Mouse (Mus musculus): ENCODE measurements around the gene Tmprss11d.
"Not testable (repeated sequence)": the region's sequence is repeated elsewhere in the genome, so short reads cannot be mapped to it uniquely, and the experiment has no call there.

Tmprss11d gene

GRCm38 (mm10) chr5:86373320-86373719 is at the start of gene Tmprss11d:
TSS of gene Tmprss11d (minus strand) at chr5:86373420.
- no peak for DNase-seq

DNA sequence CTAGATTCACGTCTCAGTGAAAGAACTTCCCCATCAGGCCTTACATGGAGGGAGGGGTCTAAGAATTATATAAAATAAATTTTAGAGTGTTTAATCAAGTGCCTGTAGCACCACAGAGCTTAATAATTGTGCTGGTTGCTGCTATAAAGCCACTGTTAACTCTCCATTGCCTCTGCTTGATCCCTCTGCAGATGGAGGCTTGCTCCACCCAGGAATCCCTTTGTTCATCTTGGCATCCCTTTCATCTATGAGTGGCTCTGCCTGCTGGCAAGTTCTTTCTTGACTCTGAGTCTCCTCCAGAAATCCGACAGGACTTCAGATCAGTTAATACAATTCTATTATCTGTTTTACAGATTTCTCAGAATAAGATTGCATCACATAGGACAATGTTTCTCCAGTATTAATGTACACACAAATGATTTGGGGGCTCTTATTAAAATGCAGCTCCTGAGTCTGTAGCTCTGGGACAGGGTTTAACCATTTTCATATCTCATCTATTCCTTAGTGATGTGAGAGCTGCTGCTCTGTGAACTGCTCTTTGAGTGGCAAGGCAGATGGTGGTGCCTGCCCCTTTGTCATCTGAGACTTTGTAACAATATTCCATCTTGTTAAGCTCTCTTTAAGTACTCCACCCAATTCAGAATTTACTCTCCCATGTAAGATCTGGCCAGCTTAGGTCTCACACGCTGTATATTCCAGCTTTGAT is 48.3 kb upstream of the Tmprss11d start:
- no peak for DNase-seq

DNA sequence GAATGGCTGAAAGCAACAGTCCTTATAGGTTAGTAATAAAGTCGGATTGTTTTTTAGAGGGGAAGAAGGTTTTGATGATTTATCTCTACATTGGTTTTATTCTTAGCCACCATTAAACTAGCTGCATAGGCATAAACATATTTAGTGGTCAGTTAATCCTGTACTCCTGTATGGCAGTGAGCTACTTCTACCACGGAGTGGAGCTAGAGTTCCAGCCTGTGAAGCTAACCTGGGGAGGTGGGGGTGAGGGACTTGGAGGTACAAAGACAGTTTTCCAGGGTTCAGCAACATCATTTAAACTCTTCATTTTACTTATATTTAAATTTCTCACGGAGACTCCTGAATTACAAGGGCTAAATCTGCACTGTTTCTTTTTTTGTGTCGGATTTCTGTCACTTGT is 46.3 kb upstream of the Tmprss11d start:
- DNase-seq = no peak

DNA sequence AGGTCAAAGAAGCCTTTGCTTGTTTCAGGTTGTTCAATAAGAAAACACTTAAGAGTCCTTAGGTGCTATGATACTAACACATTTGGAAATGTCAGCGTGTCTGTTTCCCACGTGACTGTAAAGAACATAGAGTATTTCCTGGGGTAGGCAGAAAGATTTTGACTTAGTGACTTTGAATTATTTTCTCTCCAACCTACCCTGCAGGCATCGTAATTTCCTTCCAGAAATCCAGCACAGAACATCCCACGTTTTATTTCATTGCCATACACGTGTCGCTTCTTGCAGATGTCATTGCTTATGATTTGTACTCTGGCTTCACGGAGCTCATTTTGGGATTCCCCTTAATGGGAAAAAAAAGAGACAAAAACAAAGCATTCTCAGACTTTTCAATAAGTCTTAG is 41.1 kb upstream of the Tmprss11d start:
- no peak for DNase-seq

DNA sequence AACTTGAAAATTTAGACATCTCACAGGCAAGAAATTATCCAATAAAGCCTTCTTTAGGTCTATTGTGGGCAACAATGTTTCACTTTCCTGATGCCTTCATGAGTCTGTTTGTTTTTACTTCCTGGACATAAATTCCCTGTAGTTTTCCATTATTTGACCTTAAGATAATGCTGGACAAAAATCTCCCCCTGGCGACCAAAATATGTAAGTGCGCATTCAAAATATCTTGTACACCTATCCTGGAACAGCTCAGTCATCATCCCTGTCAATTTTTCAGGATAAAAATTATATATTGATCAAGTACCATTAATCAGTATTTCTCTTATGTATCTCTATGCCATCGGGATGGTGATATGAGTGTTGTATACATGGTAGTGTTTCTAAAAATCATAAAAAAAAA is 37.6 kb upstream of the Tmprss11d start:
- DNase-seq = no peak

DNA sequence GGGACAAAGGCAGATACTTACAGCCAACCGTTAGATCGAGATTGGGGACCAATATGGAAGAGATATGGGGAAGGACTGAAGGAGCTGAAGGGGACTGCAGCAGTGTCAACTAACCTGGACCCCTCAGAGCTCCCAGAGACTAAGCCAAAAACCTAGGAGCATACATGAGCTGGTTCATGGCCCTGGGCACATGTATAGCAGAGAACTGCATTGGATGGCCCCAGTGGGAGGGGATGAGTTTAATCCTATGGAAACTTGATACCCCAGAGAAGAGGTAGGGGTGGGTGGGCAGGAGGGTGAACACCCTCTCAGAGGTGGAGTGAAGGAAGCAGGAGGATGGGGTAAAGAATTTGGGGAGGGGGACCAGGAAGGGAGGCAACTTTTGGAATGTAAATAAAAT is 34.7 kb upstream of the Tmprss11d start:
- no peak for DNase-seq

DNA sequence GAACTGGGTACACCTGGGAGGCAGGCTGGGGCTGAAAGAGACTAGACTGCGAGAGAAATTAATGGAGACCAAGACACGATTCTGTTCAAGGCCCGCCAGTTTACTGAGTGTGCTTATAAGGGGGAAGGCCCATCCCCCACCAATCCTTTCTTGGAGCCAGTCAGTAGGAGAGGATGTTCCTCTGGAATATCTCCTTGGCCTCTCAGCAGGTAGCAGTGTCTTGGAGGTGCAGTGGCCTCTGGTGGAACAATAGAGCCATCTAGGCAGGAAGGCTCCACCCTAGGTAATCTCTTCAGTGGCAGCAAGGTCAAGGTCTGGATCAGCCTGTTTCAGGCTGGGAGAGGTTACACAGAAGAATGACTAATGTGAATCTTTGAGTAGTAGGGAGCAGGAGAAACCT is 34.0 kb upstream of the Tmprss11d start:
- DNase-seq = no peak

GRCm38 (mm10) chr5:86359412-86359985 is 13.7 kb downstream of the Tmprss11d start:
- no peak for DNase-seq

DNA sequence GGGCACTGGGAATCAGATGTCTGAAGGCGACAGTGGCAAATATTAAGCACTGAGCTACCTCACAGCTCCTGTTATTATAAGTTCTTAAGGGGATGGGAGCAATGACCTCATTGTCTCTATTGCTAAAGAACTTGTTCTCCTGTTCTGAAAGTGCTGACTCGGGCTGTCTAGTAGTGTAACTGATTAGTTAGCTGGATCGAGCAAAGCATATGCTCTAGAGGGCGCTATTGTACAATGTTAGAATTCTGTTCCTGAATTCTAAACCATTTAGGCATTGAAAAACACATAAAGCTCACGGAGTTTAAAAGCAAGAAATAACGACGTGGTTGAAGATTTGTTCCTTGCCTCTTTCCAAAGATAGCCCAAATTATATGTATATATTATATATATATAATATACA is 20.3 kb downstream of the Tmprss11d start:
- DNase-seq = no peak

DNA sequence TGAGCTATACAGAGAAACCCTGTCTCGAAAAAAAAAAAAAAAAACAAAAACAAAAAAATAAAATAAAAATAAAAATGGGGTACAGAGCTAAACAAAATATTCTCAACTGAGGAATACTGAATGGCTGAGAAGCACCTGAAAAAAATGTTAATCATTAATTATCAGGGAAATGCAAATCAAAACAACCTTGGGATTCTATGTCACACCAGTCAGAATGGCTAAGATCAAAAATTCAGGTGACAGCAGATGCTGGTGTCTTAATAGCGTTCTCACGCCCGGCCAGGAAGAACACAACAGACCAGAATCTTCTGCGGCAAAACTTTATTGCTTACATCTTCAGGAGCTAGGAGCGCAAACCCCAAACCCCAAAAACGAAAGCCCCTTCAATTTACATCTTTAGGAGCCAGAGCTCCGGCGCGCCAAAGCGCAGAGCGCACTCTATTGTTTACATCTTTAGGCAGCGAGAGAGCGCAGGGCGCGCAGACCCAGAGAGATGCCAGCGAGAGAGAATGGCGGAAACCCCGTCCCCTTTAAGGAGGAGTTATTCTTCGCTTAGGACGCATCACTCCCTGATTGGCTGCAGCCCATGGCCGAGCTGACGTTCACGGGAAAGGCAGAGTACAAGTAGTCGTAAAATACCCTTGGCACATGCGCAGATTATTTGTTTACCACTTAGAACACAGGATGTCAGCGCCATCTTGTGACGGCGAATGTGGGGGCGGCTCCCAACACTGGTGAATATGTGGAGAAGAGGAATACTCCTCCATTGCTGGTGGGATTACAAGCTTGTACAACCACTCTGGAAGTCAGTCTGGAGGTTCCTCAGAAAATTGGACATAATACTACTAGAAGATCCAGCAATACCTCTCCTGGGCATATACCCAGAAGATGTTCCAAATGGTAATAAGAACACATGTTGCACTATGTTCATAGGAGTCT is 54.9 kb downstream of the Tmprss11d start:
- not testable (repeated sequence) for DNase-seq

DNA sequence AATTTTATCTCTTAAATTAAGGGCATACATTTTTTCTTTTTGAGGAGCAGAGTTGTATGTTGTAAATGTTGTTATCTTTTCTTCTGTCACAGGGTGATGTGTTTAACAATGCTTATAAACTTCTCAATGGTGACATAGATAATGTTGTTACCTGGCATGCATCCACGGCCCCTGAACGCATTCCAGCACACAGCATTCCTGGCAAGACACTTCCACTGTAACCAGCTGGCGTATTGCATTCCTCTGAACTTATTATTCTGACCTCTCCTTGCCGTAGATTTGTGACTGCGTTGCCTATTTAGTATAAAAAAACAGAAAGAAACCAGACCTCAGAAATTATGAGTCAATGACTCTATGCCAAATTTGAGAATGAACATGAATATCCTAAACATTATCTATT is 67.1 kb downstream of the Tmprss11d start:
- DNase-seq = no peak

GRCm38 (mm10) chr5:86303877-86304276 is 69.3 kb downstream of the Tmprss11d start:
- DNase-seq = no peak

- no peak for DNase-seq
These were observed 84.0 kb downstream of the Tmprss11d start, which contains the start of gene Tmprss11c for GRCm38 (mm10) chr5:86289208-86289607. TSS of gene Tmprss11c (minus strand) at chr5:86289308.
